Mouse (Mus musculus) C2C12 (cell line): ENCODE measurements around the gene Scrt2. TPM values are rescaled to one million over a fixed set of nuclear protein-coding genes. Genes with fewer than 3 reads are reported as not detected.

Experiments
- H3K27me3 ChIP-seq: one replicate; pipeline ENCODE4 v1.6.1; 2011; ENCODE audit not compliant: control insufficient read depth, insufficient read depth, insufficient read length
- H3K36me3 ChIP-seq: one replicate; pipeline ENCODE4 v1.6.1; 2011; ENCODE audit not compliant: control insufficient read depth, insufficient read depth
- H3K4me3 ChIP-seq: one replicate; pipeline ENCODE4 v1.5.1; 2011; ENCODE audit warnings: mild to moderate bottlenecking, control low read depth; ENCODE audit not compliant: poor library complexity, insufficient read depth, severe bottlenecking
- H3K79me2 ChIP-seq: one replicate; pipeline ENCODE4 v1.6.1; 2011; ENCODE audit not compliant: control insufficient read depth, insufficient read depth
- H3K79me3 ChIP-seq: one replicate; pipeline ENCODE4 v1.6.1; 2011; ENCODE audit warnings: low read depth, control low read depth
- H3ac ChIP-seq: one replicate; pipeline ENCODE3; 2011; ENCODE audit warnings: low read depth; ENCODE audit not compliant: control insufficient read depth, insufficient read length
- CEBPB ChIP-seq: IDR thresholded peaks from one replicate; pipeline ENCODE4 v1.6.1; 2011; ENCODE audit warnings: low read depth, mild to moderate bottlenecking, control low read depth, moderate library complexity
- CTCF ChIP-seq: IDR thresholded peaks from one replicate; pipeline ENCODE4 v1.5.1; 2011; ENCODE audit not compliant: control insufficient read depth, insufficient read depth, insufficient read length
- FOSL1 ChIP-seq: IDR thresholded peaks from one replicate; pipeline ENCODE4 v1.8.0; 2011; ENCODE audit warnings: mild to moderate bottlenecking, low read length; ENCODE audit not compliant: poor library complexity, insufficient read depth, severe bottlenecking
- MAX ChIP-seq: IDR thresholded peaks from one replicate; pipeline ENCODE4 v1.6.1; 2011; ENCODE audit warnings: mild to moderate bottlenecking, control low read depth
- MYOD1 ChIP-seq: IDR thresholded peaks from one replicate; pipeline ENCODE4 v1.6.1; 2011; ENCODE audit warnings: low read depth; ENCODE audit not compliant: control insufficient read depth, insufficient read length
- MYOG ChIP-seq: IDR thresholded peaks from one replicate; pipeline ENCODE4 v1.6.1; 2011; ENCODE audit not compliant: control insufficient read depth, insufficient read length; ENCODE audit errors: extremely low read depth
- USF1 ChIP-seq: IDR thresholded peaks from one replicate; pipeline ENCODE4 v1.6.1; 2011; ENCODE audit warnings: low read depth, mild to moderate bottlenecking, control low read depth, moderate library complexity
- long read RNA-seq, 2 experiments: library from polyadenylated mRNA; unstranded; transcript quantifications; one replicate each; pipeline ENCODE4 v2.0.0; 2019 to 2020
- polyA plus RNA-seq: library from polyadenylated mRNA; unstranded; fragments of >200 nt; fragmentation: generic; extraction: Trizol; gene quantifications from one replicate; pipeline ENCODE4 v1.2.1, GENCODE M21; 2012; ENCODE audit warnings: missing spikeins

The Scrt2 gene
- not detected for polyA plus RNA-seq
- long read RNA-seq, experiment 1, result 0 reads
- long read RNA-seq, experiment 2, result 0 reads

DNA sequence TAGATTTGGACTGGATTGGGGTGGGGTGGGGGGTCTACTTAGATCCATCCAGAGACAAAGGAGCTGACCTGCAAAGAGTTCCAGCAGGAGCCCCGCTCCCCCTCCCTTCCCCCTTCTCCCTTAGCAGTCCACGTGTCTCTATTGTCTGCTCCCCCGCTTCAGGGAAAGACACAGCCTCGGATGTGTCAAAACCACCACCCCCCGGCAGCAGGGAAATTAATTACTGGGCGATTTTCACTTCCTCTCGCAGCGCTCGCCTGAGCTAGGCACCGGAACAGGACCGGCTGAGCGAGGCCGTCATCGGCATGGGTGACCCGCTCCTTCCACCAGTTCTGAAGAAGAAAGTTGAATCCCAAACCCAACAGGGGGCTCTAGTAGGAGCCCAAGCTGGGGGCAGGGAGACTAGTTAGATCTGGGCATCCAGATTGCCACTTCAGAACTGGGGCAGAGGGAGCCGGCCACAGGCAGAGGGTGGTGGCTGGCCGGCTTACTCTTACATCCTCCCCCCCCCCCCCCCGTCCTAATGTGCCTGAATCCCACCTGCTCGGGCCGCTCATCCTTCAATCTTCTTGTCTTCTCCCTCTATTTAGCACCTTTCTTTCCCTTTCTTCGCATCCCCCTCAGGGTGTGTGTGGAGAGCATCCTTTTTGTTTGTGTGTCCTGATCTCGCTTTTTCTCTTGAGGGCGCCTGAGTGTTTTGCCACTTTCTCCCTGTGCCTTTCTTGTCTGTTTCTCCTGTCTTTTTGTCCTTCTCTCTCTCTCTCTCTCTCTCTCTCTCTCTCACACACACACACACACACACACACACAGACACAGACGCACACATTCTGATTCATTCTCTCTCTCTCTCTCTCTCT lies at the start of gene Scrt2:
Gene Scrt2, plus strand, starts transcription at position 845 of the 857 bp plus-strand sequence.
- TF ChIP-seq MAX (no peak), MYOD1 (no peak)
- H3K36me3 ChIP-seq, result no peaks in the 10 kb centered on the region
- H3K79me3 ChIP-seq, result no peaks in the 10 kb centered on the region
- H3K27me3 ChIP-seq, result peaks cover 64% of the 10 kb centered on the region
- no peak within 1 kb of the TSS for H3K4me3 ChIP-seq
- no peak within 1 kb of the TSS for H3ac ChIP-seq
- no peaks in the 10 kb centered on the region for H3K79me2 ChIP-seq

DNA sequence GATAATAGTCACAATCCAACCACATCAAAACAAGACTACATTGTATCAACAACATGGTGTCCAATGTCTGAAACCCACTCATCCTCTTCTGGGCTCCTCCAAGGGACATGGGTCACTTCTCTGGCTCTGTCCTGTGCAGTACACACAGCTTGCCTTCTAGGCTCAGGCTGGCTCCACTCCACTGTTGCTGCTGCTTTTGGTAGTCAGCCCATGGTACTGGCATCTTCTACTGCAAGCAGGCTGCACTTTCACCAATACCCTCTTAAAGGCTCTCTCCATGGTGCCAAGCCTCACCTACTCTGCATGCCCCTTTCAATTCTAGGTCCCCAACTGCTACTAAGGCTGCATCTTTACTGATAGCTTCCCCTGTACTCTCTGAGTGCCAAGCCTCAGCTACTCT lies 41.2 kb upstream of the Scrt2 start:
- H3ac ChIP-seq, result no peak overlapping the region

DNA sequence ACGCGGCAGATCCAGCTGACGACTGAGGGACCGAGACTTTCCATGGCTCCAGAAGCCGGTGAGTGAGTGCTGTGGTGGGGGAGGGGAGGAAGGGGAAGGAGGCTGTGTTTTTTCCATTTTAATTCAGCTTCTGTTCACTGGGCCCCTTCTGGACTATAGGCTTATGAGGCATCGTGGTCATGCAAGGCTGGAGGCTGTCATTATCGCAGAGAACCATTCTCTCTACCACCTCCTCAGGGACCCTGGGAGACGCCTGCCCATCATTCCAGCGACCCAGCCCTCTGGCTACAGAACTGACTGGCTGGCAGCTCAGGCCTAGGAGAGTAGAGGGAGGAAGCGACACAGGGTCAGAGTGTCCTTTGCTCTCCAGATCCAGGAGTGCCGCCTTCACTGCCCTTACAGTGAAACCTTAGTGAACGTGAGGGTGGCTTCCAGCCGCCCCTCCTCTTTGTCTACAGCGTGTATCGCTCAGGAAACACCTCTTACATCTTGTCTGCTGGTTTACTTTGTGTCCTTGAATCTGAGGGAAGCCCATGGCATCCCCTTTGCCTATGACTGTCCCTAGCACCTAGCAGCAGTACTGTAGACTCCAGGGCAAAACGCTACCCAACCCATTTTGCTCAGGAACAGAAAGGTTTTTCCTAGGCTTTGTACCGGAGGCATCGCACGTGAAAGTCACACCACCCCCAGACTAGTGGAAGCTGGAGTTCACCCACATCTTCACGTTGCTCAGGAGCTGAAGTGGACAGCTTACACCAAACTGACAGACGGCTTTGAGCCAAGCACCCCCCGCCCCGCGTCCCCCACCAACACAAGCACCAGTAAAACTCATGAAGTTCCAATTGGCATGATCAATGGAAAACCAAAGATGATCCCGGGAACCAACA lies 34.0 kb upstream of the Scrt2 start:
- Histone ChIP-seq H3K4me3 (no peak overlapping the region), H3K79me3 (no peaks in the 10 kb centered on the region), H3ac (no peak overlapping the region), H3K36me3 (no peaks in the 10 kb centered on the region), H3K79me2 (no peaks in the 10 kb centered on the region), H3K27me3 (peaks cover 43% of the 10 kb centered on the region)
- no peak for TF ChIP-seq USF1
- no peak for TF ChIP-seq MAX
- no peak for TF ChIP-seq CEBPB
- TF ChIP-seq CTCF, result no peak
- TF ChIP-seq MYOD1, result no peak
- TF ChIP-seq FOSL1, result no peak
- TF ChIP-seq MYOG, result no peak

More for the DNA sequence above, 41.2 kb upstream of the Scrt2 start:
- no peaks in the 10 kb centered on the region for H3K79me3 ChIP-seq
- no peaks in the 10 kb centered on the region for H3K36me3 ChIP-seq
- H3K79me2 ChIP-seq, result no peaks in the 10 kb centered on the region
- H3K27me3 ChIP-seq, result peaks cover 10% of the 10 kb centered on the region
- TF ChIP-seq MYOG (no peak), FOSL1 (no peak), MAX (no peak), CEBPB (no peak), USF1 (no peak), MYOD1 (no peak)
- H3K4me3 ChIP-seq, result no peak overlapping the region

- Histone ChIP-seq H3K79me2 (no peaks in the 10 kb centered on the region), H3K27me3 (peaks cover 51% of the 10 kb centered on the region), H3ac (no peak overlapping the region), H3K79me3 (no peaks in the 10 kb centered on the region), H3K4me3 (no peak overlapping the region), H3K36me3 (no peaks in the 10 kb centered on the region)
- TF ChIP-seq CEBPB, result no peak
- no peak for TF ChIP-seq CTCF
- TF ChIP-seq MYOD1, result no peak
- TF ChIP-seq MYOG, result no peak
- no peak for TF ChIP-seq FOSL1
- no peak for TF ChIP-seq USF1
- TF ChIP-seq MAX, result no peak
Measured at GRCm38 (mm10) chr2:152048003-152048980, 33.0 kb upstream of the Scrt2 start.

DNA sequence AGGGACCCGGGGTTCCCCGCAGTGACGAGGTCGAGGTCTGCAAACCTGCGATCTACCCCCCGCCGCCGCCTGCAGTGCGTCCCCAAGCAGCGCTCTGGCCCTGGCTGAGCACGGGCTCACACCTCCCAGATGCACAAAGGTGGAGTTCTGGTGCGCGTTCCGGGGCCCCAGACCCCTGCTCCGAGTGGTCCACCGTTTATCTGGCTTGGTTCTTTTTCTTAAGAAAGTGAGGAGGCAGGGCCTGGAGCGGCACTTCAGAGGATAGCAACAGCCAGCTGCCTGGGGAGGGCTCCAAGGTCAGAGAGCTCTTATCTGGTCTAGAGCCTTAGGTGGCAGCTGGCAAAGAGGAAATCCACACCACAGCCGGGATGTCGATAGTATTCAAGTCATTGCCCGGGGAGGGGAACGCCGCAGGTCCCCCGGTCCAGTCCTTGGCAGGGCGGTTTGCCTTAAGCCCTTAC lies 32.3 kb upstream of the Scrt2 start:
- peaks cover 54% of the 10 kb centered on the region for H3K27me3 ChIP-seq
- no peak overlapping the region for H3K4me3 ChIP-seq
- TF ChIP-seq USF1 (no peak), FOSL1 (no peak), MYOG (no peak), MAX (no peak), CTCF (no peak), CEBPB (no peak), MYOD1 (no peak)
- no peaks in the 10 kb centered on the region for H3K79me2 ChIP-seq
- H3K36me3 ChIP-seq, result no peaks in the 10 kb centered on the region
- no peaks in the 10 kb centered on the region for H3K79me3 ChIP-seq
- H3ac ChIP-seq, result no peak overlapping the region
